Mouse (Mus musculus) kidney, postnatal 0 days (tissue): Measurements from ENCODE around the gene Slc8b1. TPM values are rescaled to one million over a fixed set of nuclear protein-coding genes. Genes with fewer than 3 reads are reported as not detected.

Source experiments
- ATAC-seq: fragments of 200-750 bp; cut with Nextera tagmentation; replicated peaks from 2 replicates; pipeline ENCODE4 v1.8.0; 2017; ENCODE audit warnings: low read depth, moderate number of reproducible peaks, moderate TSS enrichment, moderate library complexity; ENCODE audit not compliant: low FRiP score
- DNase-seq: peaks from one replicate; pipeline ENCODE4 v3.0.0-alpha.2; 2016; ENCODE audit warnings: low spot score
- H3K27ac ChIP-seq: fragments of 300-500 bp; sonication (generic); 2 replicates; pipeline ENCODE4 v1.5.1; 2014; ENCODE audit warnings: mild to moderate bottlenecking
- H3K27me3 ChIP-seq: fragments of 300-500 bp; sonication (generic); 2 replicates; pipeline ENCODE4 v1.6.1; 2014; ENCODE audit warnings: low read length, mixed read lengths; ENCODE audit not compliant: insufficient read depth
- H3K36me3 ChIP-seq: fragments of 300-500 bp; sonication (generic); 2 replicates; pipeline ENCODE4 v1.6.1; 2014; ENCODE audit warnings: low read length, mixed read lengths; ENCODE audit not compliant: insufficient read depth
- H3K4me1 ChIP-seq: fragments of 300-500 bp; sonication (generic); replicated peaks from 2 replicates; pipeline ENCODE4 v1.6.1; 2014; ENCODE audit warnings: antibody characterized with exemption, low read length, mixed read lengths; ENCODE audit not compliant: insufficient read depth
- H3K4me2 ChIP-seq: fragments of 300-500 bp; sonication (generic); 2 replicates; pipeline ENCODE4 v1.6.1; 2014; ENCODE audit warnings: mild to moderate bottlenecking, low read length, moderate library complexity, mixed read lengths
- H3K4me3 ChIP-seq: fragments of 300-500 bp; sonication (generic); replicated peaks from 2 replicates; pipeline ENCODE4 v1.5.1; 2014; ENCODE audit warnings: low read depth, low read length
- H3K9ac ChIP-seq: fragments of 300-500 bp; sonication (generic); 2 replicates; pipeline ENCODE4 v1.6.1; 2014; ENCODE audit warnings: low read depth, low read length
- H3K9me3 ChIP-seq: fragments of 300-500 bp; sonication (generic); replicated peaks from 2 replicates; pipeline ENCODE4 v1.6.1; 2016; ENCODE audit warnings: low read length, inconsistent platforms, mixed read lengths
- CTCF ChIP-seq: IDR thresholded peaks from 2 replicates; pipeline ENCODE4 v1.5.1; 2016; ENCODE audit warnings: antibody characterized with exemption, low read depth, mild to moderate bottlenecking, moderate library complexity
- WGBS: fragments of 180-500 bp; shearing (Covaris S2); extraction: QIAGEN DNeasy Blood & Tissue Kit; methylation state at CpG from one replicate; pipeline ENCODE4 v1.1.7; 2014; 5-methylcytosine and 5-hydroxymethylcytosine counted together
- polyA plus RNA-seq: library from polyadenylated mRNA; unstranded; fragments of >200 nt; fragmentation: Nextera tagmentation; extraction: Ambion mirVana; gene quantifications from 2 replicates; pipeline ENCODE4 v1.2.1, GENCODE M21; 2015

The Slc8b1 gene
- 9.5 and 9.8 TPM in 2 replicates for polyA plus RNA-seq

- Histone ChIP-seq H3K4me3 (peak within 1 kb of the TSS; percentile 49), H3K36me3 (no peaks in the 10 kb centered on the region), H3K4me2 (peak within 1 kb of the TSS; percentile 61), H3K27me3 (no peaks in the 10 kb centered on the region), H3K27ac (peak within 1 kb of the TSS; percentile 27; the same call in 1 of the 2 replicates), H3K9ac (peak within 1 kb of the TSS; percentile 41), H3K9me3 (no peaks in the 10 kb centered on the region), H3K4me1 (peaks cover 26% of the 10 kb centered on the region)
- ATAC-seq (peak; percentile 90), DNase-seq (peak; percentile 97)
- TF ChIP-seq CTCF, result peak; percentile 10; the same call in 1 of the 2 replicates
- WGBS, result under 1% methylated on average over 33 of the region's 36 CpGs
Measured at GRCm38 (mm10) chr5:120510982-120511642, at the start of gene Slc8b1. Slc8b1 (plus strand) TSS chr5:120511168.

- DNase-seq (no peak), ATAC-seq (no peak)
- no peaks in the 10 kb centered on the region for H3K4me1 ChIP-seq
- no peak for TF ChIP-seq CTCF
- no peaks in the 10 kb centered on the region for H3K27me3 ChIP-seq
- no peak overlapping the region for H3K9ac ChIP-seq
- no peak overlapping the region for H3K4me3 ChIP-seq
- no peak overlapping the region for H3K27ac ChIP-seq
- no peaks in the 10 kb centered on the region for H3K36me3 ChIP-seq
- no peaks in the 10 kb centered on the region for H3K9me3 ChIP-seq
- H3K4me2 ChIP-seq, result no peak overlapping the region
- WGBS, result 68% methylated on average over 14 of the region's 15 CpGs
Measured at GRCm38 (mm10) chr5:120461902-120462301, 49.1 kb upstream of the Slc8b1 start.

GRCm38 (mm10) chr5:120464321-120464720 lies 46.6 kb upstream of the Slc8b1 start:
- WGBS, result 78% methylated on average over 4 of the region's 4 CpGs
- H3K4me1 ChIP-seq, result no peaks in the 10 kb centered on the region
- H3K9ac ChIP-seq, result no peak overlapping the region
- no peaks in the 10 kb centered on the region for H3K36me3 ChIP-seq
- no peak overlapping the region for H3K4me2 ChIP-seq
- ATAC-seq (no peak), DNase-seq (no peak)
- H3K9me3 ChIP-seq, result no peaks in the 10 kb centered on the region
- H3K4me3 ChIP-seq, result no peak overlapping the region
- TF ChIP-seq CTCF, result peak; percentile 55
- H3K27ac ChIP-seq, result no peak overlapping the region
- H3K27me3 ChIP-seq, result no peaks in the 10 kb centered on the region

GRCm38 (mm10) chr5:120465062-120465461 lies 45.9 kb upstream of the Slc8b1 start:
- Histone ChIP-seq H3K36me3 (no peaks in the 10 kb centered on the region), H3K27me3 (no peaks in the 10 kb centered on the region), H3K9ac (no peak overlapping the region), H3K27ac (no peak overlapping the region), H3K4me2 (no peak overlapping the region), H3K4me3 (no peak overlapping the region), H3K4me1 (no peaks in the 10 kb centered on the region), H3K9me3 (no peaks in the 10 kb centered on the region)
- DNase-seq (no peak), ATAC-seq (no peak)
- TF ChIP-seq CTCF, result peak; percentile 58
- 42% methylated on average over 5 of the region's 5 CpGs for WGBS

GRCm38 (mm10) chr5:120465860-120466259 lies 45.1 kb upstream of the Slc8b1 start:
- TF ChIP-seq CTCF, result no peak
- Histone ChIP-seq H3K9ac (no peak overlapping the region), H3K4me2 (no peak overlapping the region), H3K27me3 (no peaks in the 10 kb centered on the region), H3K27ac (no peak overlapping the region), H3K4me3 (no peak overlapping the region), H3K4me1 (no peaks in the 10 kb centered on the region), H3K9me3 (no peaks in the 10 kb centered on the region), H3K36me3 (no peaks in the 10 kb centered on the region)
- no peak for ATAC-seq
- no peak for DNase-seq
- WGBS, result 74% methylated on average over 6 of the region's 6 CpGs

- Histone ChIP-seq H3K9me3 (no peaks in the 10 kb centered on the region), H3K9ac (0 out of 2 replicates have a peak overlapping the region, but pooled peaks have one; percentile 9), H3K27me3 (no peaks in the 10 kb centered on the region), H3K4me2 (peak overlapping the region; percentile 47), H3K4me1 (no peaks in the 10 kb centered on the region), H3K4me3 (0 out of 2 replicates have a peak overlapping the region, but pooled peaks have one; percentile 10), H3K27ac (no peak overlapping the region), H3K36me3 (no peaks in the 10 kb centered on the region)
- peak; percentile 41; the same call in 1 of the 2 replicates for TF ChIP-seq CTCF
- WGBS, result 5% methylated on average over 4 of the region's 4 CpGs
- DNase-seq, result peak; percentile 59
- peak; percentile 79; the same call in 1 of the 2 replicates for ATAC-seq
Measured at GRCm38 (mm10) chr5:120467026-120467425, 43.9 kb upstream of the Slc8b1 start.
